Mouse (Mus musculus) embryonic stem cell, embryonic (primary cell): ENCODE data around the gene Zbtb7a.

Source experiments
- CTCF ChIA-PET, 4 experiments: fragments of 300-600 bp in 2 of 4; fragments of 350-600 bp in 2 of 4; sonication (Branson Sonifier 250); formaldehyde crosslinking; loops; one replicate each; lab custom pipeline; 2022; ENCODE audit warnings: inconsistent platforms in 2 of 4; lab: Charles Lee
- POLR2A ChIA-PET, 4 experiments: fragments of 300-600 bp in 2 of 4; fragments of 350-600 bp in 2 of 4; sonication (Branson Sonifier 250); formaldehyde crosslinking; loops; one replicate each; lab custom pipeline; 2022; ENCODE audit warnings: antibody characterized with exemption in 4 of 4, inconsistent platforms in 1 of 4; lab: Charles Lee

Gene Zbtb7a

GRCm38 (mm10) chr10:81134966-81135681 is at the start of gene Zbtb7a:
Gene Zbtb7a (plus strand): TSS chr10:81135220.
- CTCF ChIA-PET = interaction anchor here in 1 of 4 experiments (0.6 to 1.6 kb wide), 3 partner anchors 53 to 157 kb away, joined by 3 to 6 read pairs (median 4); partner anchors contain the start of gene Pip5k1c
- POLR2A ChIA-PET = interaction anchor here (0.6 to 12.0 kb wide), 28 partner anchors 8 to 459 kb away, joined by 3 to 166 read pairs (median 4); partner anchors contain the start of genes Map2k2 (in 3 of the 4), Eef2 (in 2 of the 4), Cactin (in 1 of the 4) and Pip5k1c (in 1 of the 4)

DNA sequence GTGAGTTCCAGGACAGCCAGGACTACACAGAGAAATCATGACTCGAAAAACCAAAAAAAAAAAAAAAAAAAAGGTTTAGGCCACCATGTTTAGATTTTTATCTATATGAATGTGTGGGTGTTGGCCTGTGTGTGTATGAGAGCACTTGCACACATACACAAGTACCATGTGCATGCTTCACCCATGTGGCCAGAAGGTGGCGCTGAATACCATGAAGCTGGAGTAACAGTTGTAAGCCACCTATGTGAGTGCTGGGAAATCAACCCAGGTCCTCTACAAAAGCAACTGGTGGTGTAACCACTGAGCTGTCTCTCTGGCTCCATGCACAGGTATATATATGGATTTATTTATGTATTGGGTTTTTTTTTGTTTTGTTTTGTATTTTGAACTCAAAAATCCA is 48.0 kb upstream of the Zbtb7a start:
- ChIA-PET CTCF (interaction anchor here (0.5 to 3.8 kb wide), 27 partner anchors 8 to 525 kb away, joined by 3 to 20 read pairs (median 4); partner anchors contain the start of genes Map2k2 (in 2 of the 4) and Pip5k1c (in 1 of the 4)), POLR2A (interaction anchor here in 3 of 4 experiments (0.6 to 7.7 kb wide), 14 partner anchors 10 to 256 kb away, joined by 3 to 83 read pairs (median 4); partner anchors contain the start of genes Eef2 (in 3 of the 3) and Map2k2 (in 2 of the 3))

GRCm38 (mm10) chr10:81089216-81089615 is 45.8 kb upstream of the Zbtb7a start:
- ChIA-PET POLR2A (interaction anchor here in 3 of 4 experiments (0.6 to 7.7 kb wide), 15 partner anchors 12 to 472 kb away, joined by 3 to 83 read pairs (median 4); partner anchors contain the start of genes Map2k2 (in 2 of the 3), Eef2 (in 1 of the 3) and Thop1 (in 1 of the 3)), CTCF (interaction anchor here (0.6 to 2.8 kb wide), 9 partner anchors 16 to 317 kb away, joined by 3 to 11 read pairs (median 5); partner anchors contain the start of genes Diras1 (in 1 of the 4), Map2k2 (in 1 of the 4) and Tjp3 (in 1 of the 4))

- CTCF ChIA-PET = interaction anchor here in 3 of 4 experiments (0.7 to 4.1 kb wide), 4 partner anchors 8 to 102 kb away, joined by 3 to 32 read pairs (median 4); no protein-coding TSS in a partner anchor
- POLR2A ChIA-PET = interaction anchor here in 3 of 4 experiments (0.7 to 7.7 kb wide), 14 partner anchors 8 to 87 kb away, joined by 3 to 83 read pairs (median 5); partner anchors contain the start of genes Map2k2 (in 3 of the 3) and Eef2 (in 2 of the 3)
These were observed 44.4 kb upstream of the Zbtb7a start for GRCm38 (mm10) chr10:81090621-81091020.

DNA sequence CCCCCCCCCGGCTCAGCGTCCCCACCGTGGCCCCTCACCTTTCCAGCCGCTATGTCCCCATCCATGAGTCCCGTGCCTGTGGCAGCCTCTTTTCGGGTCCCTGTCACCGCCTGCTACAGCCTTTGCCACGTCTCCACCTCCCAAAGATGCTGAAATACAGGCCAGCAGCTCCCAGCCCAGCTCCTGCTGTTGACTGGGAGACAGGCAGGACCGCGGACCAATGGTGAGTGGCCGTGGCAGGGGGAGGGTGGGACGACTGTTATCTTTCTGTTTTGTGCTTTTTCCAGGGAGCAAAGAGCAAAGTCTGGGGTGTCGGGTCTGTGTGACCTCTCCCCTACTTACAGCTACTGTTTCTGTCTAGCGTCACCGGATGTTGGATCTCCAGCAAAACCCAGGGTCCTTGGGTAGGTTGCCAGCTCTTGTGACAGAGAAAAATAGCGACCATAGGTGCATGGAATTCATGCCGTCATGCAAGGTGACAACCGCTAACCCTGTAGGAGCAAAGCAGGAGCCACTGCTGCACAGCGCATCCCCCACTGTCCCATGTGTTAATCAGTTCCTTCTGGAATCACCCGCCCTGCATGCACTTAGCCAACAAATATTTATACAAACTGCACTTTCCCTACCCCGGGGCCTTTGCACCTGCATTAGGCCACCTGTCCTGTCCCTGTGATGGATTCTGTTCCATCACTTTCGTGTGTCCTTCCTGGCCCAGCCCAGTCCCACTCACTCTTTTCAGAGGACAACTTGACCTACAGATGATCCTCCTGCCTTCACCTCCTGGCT is 42.4 kb upstream of the Zbtb7a start:
- POLR2A ChIA-PET = interaction anchor here (0.6 to 7.7 kb wide), 44 partner anchors 8 to 416 kb away, joined by 3 to 83 read pairs (median 4); partner anchors contain the start of genes Eef2 (in 3 of the 4), Map2k2 (in 3 of the 4), Gadd45b (in 2 of the 4) and Sgta (in 2 of the 4)
- CTCF ChIA-PET = interaction anchor here in 3 of 4 experiments (0.6 to 4.1 kb wide), 13 partner anchors 8 to 625 kb away, joined by 3 to 32 read pairs (median 4); partner anchors contain the start of genes Map2k2 (in 1 of the 3) and Pip5k1c (in 1 of the 3)

DNA sequence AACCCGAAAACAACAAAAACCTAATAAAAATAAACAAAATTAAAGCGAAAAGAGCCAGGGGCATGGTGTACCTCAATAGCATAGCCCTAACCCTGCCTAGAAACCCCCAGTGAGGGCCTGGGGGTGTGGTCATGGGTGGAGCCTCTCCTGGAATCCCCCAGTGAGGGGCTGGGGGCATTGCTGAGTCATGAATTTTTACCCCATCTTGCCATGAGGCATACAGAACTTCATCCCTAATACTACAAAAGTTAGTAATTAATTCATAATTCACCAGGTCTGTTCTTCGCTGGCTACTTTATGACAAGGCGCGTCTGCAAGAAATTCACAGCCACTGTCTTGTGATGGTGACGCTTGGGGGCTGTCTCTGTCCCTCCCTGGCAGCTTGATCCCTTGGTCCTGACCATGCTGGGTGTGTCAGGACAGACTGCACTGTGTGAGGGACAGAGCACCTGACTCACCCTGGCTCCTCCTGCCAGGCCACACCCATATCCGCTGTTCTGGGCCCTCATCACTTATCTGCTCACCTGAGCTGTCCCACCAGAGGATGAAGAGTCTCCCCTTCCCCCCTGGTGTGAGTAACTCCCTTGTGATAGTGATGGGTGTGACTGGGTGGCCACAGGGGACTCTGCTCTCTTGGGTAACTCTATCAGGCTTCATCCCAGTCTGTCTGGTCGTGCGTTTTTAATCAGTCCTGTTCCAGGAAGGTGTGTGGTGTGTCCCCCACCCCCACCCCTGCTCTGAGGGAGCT is 39.9 kb upstream of the Zbtb7a start:
- POLR2A ChIA-PET = interaction anchor here in 3 of 4 experiments (0.6 to 2.9 kb wide), 17 partner anchors 9 to 635 kb away, joined by 3 to 25 read pairs (median 4); partner anchors contain the start of genes Eef2 (in 3 of the 3), Map2k2 (in 3 of the 3) and Thop1 (in 1 of the 3)
- CTCF ChIA-PET = interaction anchor here (0.6 to 1.8 kb wide), 8 partner anchors 8 to 464 kb away, joined by 4 to 7 read pairs (median 5); partner anchors contain the start of genes Aes (in 1 of the 4) and Thop1 (in 1 of the 4)

GRCm38 (mm10) chr10:81105565-81106112 is 29.4 kb upstream of the Zbtb7a start, which contains the start of gene Map2k2:
Gene Map2k2 (plus strand): TSS chr10:81105915.
- POLR2A ChIA-PET = interaction anchor here (0.6 to 9.5 kb wide), 203 partner anchors 9 to 707 kb away, joined by 3 to 166 read pairs (median 5); partner anchors contain the start of genes Eef2 (in 3 of the 4), Gadd45b (in 3 of the 4), Gng7 (in 3 of the 4) and Pias4 (in 3 of the 4)

DNA sequence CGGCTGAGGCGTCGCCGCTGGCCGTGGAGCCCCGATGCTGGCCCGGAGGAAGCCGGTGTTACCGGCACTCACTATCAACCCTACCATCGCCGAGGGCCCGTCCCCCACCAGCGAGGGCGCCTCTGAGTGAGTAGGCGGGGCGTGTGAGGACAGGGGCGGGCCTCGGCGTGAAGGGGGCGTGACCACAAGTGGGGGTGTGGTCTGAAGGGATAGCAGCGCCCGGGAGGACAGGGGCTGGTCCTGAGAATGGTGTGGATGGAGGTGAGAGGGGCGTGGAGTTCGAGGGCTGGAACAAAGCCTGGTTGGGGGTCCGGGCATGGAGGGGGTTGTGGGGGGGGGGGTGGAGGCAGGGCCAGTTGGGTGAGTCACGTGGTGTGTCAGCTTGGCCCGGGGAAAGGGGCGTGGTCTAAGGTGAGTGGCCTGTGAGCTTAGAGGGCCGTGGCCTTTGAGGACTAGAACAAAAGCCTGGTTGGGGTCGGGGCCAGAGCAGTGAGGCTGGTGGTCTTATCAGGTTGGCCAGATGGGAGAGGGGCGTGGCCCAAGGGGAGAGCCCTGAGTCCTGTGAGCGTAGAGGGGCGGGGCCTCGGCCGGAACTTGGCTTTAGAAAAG is 28.8 kb upstream of the Zbtb7a start:
- CTCF ChIA-PET = interaction anchor here (0.6 to 2.1 kb wide), 40 partner anchors 10 to 1366 kb away, joined by 3 to 26 read pairs (median 3); partner anchors contain the start of genes Atcay (in 1 of the 4), Gng7 (in 1 of the 4), Pip5k1c (in 1 of the 4) and Slc39a3 (in 1 of the 4)
- POLR2A ChIA-PET = interaction anchor here (0.6 to 9.5 kb wide), 188 partner anchors 9 to 1511 kb away, joined by 3 to 166 read pairs (median 5); partner anchors contain the start of genes Eef2 (in 3 of the 4), Gadd45b (in 3 of the 4), Pias4 (in 3 of the 4) and Sgta (in 3 of the 4)

More at GRCm38 (mm10) chr10:81105565-81106112, 29.4 kb upstream of the Zbtb7a start, which contains the start of gene Map2k2:
- CTCF ChIA-PET = interaction anchor here (0.5 to 2.1 kb wide), 40 partner anchors 9 to 465 kb away, joined by 3 to 26 read pairs (median 3); partner anchors contain the start of genes Atcay (in 1 of the 4), Diras1 (in 1 of the 4), Gng7 (in 1 of the 4) and Pip5k1c (in 1 of the 4)

- ChIA-PET POLR2A (interaction anchor here in 3 of 4 experiments (0.6 to 10.5 kb wide), 37 partner anchors 7 to 551 kb away, joined by 3 to 93 read pairs (median 4); partner anchors contain the start of genes Map2k2 (in 2 of the 3), Amh (in 1 of the 3), Eef2 (in 1 of the 3) and Gadd45b (in 1 of the 3)), CTCF (interaction anchor here in 3 of 4 experiments (0.5 to 1.3 kb wide), 4 partner anchors 16 to 874 kb away, joined by 3 to 15 read pairs (median 4); no protein-coding TSS in a partner anchor)
These were observed 22.1 kb upstream of the Zbtb7a start for GRCm38 (mm10) chr10:81112946-81113345.

GRCm38 (mm10) chr10:81119625-81120024 is 15.4 kb upstream of the Zbtb7a start:
- CTCF ChIA-PET = no interaction called here
- POLR2A ChIA-PET = interaction anchor here in 3 of 4 experiments (0.6 to 10.5 kb wide), 9 partner anchors 9 to 48 kb away, joined by 3 to 93 read pairs (median 4); partner anchors contain the start of genes Map2k2 (in 3 of the 3) and Pias4 (in 1 of the 3)

DNA sequence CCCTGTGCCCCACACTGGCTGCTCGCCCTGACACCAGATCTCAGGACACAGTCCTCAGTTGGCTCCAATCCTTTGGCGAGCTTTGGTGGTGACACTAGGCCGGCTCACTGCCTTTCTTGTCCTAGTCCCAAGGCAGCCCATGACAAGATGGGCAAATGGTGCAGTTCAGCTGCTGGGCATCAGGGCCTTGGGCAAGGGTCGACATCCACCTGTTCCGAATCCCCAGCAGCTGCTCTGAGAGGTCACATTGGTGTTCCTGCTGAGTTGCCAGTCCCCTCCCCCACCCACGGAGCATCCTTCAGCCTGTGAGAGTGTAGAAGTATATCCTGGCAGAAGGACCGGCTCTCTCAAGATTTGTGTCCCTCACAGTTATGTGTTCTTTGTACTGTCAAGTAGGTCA is 14.4 kb upstream of the Zbtb7a start:
- ChIA-PET CTCF (interaction anchor here in 2 of 4 experiments (0.6 to 0.9 kb wide), 2 partner anchors 15 to 295 kb away, joined by 3 read pairs; partner anchors contain the start of gene Map2k2 (in 1 of the 2)), POLR2A (interaction anchor here in 3 of 4 experiments (0.9 to 10.5 kb wide), 12 partner anchors 9 to 55 kb away, joined by 3 to 93 read pairs (median 4); partner anchors contain the start of genes Map2k2 (in 3 of the 3) and Eef2 (in 1 of the 3))

- ChIA-PET CTCF (no interaction called here), POLR2A (interaction anchor here in 3 of 4 experiments (0.6 to 10.5 kb wide), 4 partner anchors 17 to 53 kb away, joined by 3 to 93 read pairs (median 22); partner anchors contain the start of genes Map2k2 (in 2 of the 3) and Eef2 (in 1 of the 3))
These were observed 12.1 kb upstream of the Zbtb7a start for GRCm38 (mm10) chr10:81122889-81123288.

DNA sequence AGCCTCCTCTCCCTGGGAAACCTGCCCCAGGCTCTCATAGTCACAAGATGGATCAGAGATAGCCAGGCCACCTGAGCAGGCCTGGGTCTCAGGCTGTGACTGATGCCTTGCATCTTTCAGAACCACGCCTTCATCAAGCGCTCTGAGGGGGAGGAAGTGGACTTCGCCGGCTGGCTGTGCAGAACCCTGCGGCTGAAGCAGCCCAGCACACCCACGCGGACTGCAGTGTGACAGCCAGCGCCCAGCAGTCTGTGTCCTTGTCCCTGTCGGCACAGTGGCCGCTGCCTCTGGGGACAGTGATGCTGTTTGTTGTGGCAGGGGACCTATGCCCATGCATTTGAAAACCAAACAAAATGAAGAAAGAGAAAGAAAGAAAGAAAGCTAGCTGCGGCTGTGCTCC is 11.5 kb upstream of the Zbtb7a start:
- ChIA-PET POLR2A (interaction anchor here in 3 of 4 experiments (0.6 to 5.2 kb wide), 5 partner anchors 9 to 53 kb away, joined by 3 to 46 read pairs (median 13); partner anchors contain the start of genes Map2k2 (in 2 of the 3) and Eef2 (in 1 of the 3)), CTCF (interaction anchor here in 1 of 4 experiments (0.7 to 1.4 kb wide), 2 partner anchors 17 to 41 kb away, joined by 3 read pairs; no protein-coding TSS in a partner anchor)

GRCm38 (mm10) chr10:81134181-81134587 is 836 bp upstream of the Zbtb7a start:
- CTCF ChIA-PET = no interaction called here
- POLR2A ChIA-PET = interaction anchor here in 2 of 4 experiments (1.3 to 12.0 kb wide), 9 partner anchors 8 to 106 kb away, joined by 4 to 166 read pairs (median 7); partner anchors contain the start of genes Map2k2 (in 2 of the 2) and Eef2 (in 1 of the 2)
